Mouse (Mus musculus) neutrophil, adult 5-6 weeks (primary cell): ENCODE measurements around the gene Zfp319. TPM values are rescaled to one million over a fixed set of nuclear protein-coding genes. Genes with fewer than 3 reads are reported as not detected.
"Not testable (repeated sequence)": the region's sequence is repeated elsewhere in the genome, so short reads cannot be mapped to it uniquely, and the experiment has no call there.

Source experiments
- ATAC-seq: fragments of 151-379, 151-347 bp; 2 replicates; pipeline ENCODE4 v1.8.0; 2017; ENCODE audit warnings: mild to moderate bottlenecking, moderate TSS enrichment; ENCODE audit not compliant: insufficient number of reproducible peaks, poor library complexity, low FRiP score, severe bottlenecking; ENCODE audit errors: extremely low read depth
- total RNA-seq: library from RNA; stranded (forward); fragments of 200-1000 nt; gene quantifications from 2 replicates; pipeline ENCODE4 v1.2.3, GENCODE M21; 2017

The Zfp319 gene
- total RNA-seq: 6.9 and 7.6 TPM in 2 replicates

DNA sequence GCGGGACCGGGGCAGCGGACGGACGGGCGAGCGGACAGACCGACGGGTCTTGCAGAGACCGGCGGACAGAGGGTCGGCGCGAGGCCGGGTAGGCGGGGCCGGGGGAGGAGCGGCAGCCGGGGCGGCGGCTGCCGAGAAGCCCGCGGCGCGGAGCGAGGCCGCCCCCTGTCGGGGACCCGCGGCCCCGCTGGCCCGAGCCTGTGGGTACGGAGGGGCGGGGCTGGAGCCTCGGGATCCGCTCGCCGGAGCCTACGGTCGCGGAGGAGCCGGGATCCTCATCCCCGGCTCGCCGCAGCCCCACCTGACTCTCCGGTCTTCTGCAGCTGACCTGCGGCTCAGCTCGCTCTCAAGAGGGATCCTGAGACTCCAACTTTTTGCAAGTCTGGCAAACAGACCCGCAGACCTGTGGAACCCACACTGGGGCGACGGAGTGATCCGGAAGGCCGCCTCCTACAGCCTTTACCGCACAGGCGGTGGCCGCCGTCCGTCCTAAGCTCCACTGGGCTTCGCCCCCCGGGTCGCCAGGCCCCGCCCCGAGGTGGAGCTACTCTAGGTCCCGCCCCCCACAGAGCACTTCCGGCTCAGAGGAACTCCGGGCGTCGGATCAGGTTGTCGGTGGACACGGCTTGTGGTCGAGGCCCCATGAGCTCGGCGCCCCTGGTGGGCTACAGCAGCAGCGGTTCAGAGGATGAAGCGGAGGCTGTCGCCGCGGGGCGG lies at the start of gene Zfp319, which contains the start of gene Usb1:
Gene Zfp319, minus strand, starts transcription at position 231 of the 717 bp plus-strand sequence.
Gene Usb1, plus strand, starts transcription at position 565 of the 717 bp plus-strand sequence.
- peak; percentile 82 for ATAC-seq

DNA sequence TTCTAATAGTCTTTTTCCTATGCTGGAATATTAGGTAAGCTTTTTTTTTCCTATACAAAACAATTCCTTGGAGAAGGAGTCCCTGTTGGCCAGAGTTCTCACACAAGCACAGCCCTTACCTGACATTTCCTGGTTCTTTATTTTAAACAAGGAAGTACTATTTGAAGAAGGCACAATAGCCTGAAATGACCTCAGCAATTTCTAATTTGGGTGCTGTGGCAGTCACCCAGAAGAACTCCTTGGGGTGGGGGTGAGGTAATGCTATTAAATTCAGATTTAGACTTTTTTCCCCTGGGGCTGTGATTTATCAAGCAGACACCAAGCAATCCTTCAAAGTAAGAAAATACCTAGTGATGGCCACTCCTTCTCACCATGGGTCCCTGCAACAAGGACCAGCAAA lies 49.2 kb upstream of the Zfp319 start:
- ATAC-seq: no peak

DNA sequence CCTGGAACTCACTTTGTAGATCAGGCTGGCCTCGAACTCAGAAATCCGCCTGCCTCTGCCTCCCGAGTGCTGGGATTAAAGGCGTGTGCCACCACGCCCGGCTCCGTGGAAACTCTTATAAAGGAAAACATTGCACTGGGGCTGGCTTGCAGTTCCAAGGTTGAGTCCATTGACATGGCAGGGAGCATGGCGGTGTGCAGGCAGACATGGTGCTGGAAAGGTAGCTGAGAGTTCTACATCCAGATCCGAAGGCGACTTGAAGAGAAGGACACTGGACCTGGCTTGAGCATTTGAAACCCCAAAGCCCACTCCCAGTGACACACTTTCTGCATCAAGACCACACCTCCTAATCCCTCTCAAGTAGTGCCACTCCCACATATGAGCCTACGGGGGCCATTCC lies 47.2 kb upstream of the Zfp319 start:
- not testable (repeated sequence) for ATAC-seq

DNA sequence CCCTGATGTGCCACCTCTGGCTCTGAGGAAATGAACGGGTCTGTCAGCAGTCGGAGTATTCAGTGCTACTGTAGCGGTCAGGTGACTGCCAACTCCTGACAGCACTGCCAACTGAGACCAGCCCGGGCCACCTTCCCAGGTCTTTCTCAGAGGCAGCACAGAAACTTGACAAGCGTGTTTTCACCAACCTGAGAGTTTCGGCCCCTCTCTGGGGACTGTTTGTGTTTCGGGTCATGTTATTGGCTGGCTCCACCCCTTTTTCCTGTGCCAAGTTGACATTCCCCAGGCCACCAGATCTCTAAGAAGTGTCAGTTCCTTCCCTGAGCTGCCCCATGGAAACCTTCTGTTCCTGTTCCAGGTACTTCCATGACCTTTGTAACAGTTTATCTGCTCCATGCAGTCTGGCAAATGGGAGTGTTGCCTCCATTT lies 46.1 kb upstream of the Zfp319 start:
- 0 out of 2 replicates have a peak, but pooled peaks have one; percentile 4 for ATAC-seq

DNA sequence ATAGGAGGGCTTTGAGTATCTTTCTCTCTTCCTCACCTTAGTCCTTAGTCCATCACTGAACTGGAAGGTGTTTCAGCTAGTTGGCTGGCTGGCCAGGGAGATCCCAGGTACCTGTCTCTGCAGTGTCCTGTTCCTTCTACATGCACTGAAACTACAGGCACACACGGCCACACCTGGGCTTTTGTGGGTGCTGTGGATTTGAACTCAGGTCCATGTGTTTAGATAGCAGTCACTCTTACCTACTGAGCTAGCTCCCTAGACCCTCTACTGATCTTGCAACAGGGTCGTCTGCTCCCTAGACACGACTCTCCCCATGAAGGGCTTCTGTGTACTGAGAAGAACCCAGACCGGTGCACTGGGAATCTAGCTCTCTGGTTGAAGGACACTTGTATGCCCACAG lies 45.4 kb upstream of the Zfp319 start:
- ATAC-seq: no peak

DNA sequence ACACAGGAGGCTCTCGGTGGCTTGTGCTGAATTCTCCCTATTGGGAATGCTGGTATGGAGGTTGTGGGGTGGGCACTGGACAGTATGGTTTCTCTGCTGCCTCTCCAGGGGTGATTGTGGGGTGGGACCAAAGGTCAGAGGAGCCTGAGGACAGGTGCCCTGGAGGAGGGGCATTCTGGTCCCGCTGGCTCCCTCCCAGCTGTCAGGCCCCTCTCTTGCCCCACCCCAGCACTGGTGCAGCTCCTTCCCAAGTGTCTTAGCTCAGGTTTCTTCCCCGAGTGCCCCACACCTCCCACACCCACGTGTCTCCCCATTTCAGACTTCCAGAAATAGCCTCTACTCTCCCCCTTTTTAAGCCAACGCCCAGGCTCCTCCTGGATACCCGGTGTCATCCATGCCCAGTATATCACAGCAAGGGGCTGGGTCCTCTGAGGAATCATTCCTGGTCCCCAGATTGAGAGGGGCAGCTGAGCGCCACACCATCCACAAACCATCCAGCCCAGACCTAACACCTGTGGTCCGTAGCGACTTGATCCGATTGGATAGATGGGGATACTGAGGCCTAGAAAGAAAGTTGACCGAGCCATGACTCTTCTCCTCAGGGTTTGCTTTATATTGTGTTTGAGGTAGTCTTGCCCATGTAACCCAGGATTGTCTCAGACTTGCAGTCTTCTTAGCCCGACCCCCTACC lies 44.7 kb upstream of the Zfp319 start:
- ATAC-seq: no peak

DNA sequence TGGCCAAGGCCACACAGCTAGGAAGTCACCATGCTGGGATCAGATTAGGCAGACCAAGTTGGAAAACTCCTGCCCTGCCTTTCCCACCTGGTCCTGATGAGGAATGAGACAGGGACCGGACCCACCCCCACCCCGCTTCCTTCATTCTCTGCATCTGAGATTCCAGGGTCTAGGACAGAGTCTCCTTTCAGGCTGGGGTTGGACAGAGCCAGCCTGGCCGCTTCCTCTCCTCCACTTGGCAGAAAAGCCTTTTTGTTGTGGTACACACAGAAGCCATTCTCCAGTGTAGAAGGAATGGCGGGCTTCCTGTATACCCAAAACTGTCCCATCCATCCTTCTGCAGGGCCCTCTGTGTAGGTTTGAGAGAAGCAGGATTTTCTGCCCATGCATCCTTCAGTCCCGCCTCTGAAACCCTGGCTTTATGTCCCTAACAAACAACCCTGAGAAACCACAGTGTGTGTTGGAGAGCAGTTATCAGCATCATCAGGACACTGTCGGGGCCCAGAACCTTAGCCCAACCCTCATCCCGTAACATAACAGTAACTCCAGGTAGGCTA lies 43.7 kb upstream of the Zfp319 start:
- ATAC-seq: no peak

DNA sequence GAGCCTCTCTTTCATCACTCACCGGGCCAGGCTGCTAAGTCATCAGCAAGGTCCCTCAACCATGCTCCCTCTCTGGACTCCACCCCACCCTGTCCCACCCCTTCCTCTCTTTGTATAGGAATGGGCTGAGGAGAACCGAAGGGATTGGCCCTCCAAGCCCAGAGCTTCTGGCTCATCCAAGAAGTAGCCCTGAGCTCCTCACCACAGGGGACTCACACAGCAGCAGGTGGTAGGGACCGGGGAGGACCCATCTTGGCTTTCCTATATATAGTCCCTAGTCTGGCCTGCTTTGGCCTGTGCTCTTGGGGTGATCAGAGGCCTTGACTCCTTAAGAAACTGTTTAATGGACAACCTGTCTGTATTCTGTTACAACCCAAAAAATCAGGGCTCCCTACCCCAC lies 42.7 kb upstream of the Zfp319 start:
- no peak for ATAC-seq

DNA sequence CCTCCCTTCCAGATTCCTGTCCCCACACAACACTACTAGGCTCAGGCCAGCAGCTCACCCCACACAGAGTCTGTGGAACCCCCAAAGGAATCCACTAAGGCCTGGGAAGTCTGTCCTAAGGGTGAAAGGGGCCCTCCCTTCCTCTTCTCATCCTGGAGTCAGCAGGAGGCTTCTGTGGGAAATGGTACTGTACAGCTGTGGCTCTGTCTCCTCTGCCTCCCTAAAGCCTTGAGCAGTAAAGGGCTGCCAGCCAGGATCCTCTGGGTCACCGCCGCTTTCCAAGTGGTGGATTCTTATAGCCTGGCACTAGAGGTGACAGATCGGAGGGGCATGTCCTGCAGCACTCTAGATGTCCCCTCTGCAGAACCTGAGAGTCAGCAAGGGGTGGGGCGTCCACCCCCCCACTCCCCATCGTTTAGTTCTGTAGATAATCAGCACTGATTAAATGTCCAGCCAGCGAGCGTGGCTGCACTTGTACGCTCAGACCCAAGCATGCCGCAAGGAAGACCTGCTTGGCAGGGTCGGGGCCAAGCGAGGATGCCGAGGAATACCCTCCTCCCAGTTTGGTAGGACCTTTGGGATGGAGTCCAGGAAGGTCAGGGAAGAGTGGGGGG lies 41.7 kb upstream of the Zfp319 start:
- no peak for ATAC-seq

DNA sequence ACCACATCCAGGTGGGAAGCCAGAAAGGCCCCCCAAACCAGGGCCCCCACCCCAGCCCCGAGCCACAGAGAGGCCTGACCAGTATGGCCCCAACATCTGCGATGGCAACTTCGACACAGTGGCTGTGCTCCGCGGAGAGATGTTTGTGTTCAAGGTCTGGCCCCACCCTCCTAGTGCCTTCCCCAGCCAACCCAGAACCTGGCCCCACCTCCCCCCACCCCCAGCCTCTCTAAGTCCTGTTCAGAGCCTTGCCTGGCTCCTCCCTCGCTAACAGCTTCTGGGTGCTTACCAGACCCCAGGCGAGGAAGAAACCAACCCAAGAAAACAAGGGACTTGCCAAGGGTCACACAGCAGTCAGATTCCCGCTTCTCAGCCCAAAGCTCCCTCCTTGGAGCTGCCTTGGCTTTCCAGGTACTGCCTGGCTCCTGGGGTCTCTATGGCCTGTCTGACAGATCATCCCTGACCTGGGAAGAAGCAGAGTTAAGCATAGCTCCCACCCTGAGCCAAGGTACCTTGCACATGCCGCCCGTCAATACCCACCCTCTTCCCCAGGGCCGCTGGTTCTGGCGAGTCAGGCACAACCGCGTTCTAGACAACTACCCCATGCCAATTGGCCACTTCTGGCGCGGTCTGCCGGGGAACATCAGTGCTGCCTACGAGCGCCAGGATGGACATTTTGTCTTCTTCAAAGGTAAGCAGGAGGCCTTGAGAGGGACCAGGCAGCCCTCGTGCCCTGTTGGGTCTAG lies 38.0 kb upstream of the Zfp319 start:
- ATAC-seq: no peak

DNA sequence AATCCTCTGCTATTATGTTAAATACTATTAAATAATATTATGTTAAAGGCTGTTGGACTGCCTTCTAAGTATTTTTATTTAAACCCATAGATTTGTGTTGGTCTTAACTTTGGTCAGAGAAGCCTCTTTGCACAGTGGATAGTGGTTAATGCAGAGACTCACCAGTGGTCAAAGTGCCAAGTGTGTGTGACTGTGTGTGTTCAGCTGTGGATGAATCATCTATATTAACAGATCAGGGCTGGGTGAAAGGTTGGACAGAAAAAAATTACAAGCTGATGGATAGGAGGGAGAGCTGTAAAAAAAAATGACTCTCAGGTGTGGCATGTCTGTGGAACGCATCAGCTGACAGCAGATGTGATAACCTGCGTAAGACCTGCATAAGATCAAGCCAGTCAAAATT lies 32.1 kb upstream of the Zfp319 start:
- no peak for ATAC-seq

DNA sequence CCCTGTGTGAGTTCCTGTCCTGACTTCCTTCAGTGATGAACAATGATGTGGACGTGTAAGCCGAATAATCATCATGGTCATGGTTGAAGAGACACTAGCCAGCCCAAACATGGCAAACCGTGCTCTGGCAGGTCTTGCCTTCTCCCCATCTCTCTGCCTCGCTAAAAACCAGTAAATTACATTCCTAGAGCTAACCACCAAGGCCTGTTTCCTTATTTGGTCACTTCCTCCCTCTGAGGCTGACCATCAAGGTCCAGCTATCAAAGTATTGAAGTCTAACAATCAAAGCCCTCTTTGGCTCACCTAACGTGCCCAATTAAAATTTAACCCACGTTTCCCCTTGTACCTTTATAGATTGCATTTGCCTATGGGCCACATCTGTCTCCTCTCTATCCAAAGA lies 30.5 kb upstream of the Zfp319 start:
- ATAC-seq: no peak

DNA sequence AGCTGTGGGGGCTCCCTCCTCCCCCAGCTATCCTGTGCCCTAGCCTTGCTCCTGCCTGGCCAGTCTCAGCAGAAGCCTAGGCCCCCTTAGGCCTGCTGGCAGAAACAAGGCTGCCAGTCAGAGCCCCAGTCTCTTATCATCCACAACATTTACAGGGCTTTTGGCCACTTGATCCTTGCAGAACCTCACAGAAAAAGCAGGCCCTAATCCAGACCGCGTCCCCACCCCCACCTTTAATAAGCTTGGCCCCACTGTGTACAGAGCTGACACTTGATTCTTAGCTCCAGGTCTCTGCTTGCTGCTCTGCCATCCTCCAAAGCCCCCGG lies 29.2 kb upstream of the Zfp319 start:
- ATAC-seq: no peak

DNA sequence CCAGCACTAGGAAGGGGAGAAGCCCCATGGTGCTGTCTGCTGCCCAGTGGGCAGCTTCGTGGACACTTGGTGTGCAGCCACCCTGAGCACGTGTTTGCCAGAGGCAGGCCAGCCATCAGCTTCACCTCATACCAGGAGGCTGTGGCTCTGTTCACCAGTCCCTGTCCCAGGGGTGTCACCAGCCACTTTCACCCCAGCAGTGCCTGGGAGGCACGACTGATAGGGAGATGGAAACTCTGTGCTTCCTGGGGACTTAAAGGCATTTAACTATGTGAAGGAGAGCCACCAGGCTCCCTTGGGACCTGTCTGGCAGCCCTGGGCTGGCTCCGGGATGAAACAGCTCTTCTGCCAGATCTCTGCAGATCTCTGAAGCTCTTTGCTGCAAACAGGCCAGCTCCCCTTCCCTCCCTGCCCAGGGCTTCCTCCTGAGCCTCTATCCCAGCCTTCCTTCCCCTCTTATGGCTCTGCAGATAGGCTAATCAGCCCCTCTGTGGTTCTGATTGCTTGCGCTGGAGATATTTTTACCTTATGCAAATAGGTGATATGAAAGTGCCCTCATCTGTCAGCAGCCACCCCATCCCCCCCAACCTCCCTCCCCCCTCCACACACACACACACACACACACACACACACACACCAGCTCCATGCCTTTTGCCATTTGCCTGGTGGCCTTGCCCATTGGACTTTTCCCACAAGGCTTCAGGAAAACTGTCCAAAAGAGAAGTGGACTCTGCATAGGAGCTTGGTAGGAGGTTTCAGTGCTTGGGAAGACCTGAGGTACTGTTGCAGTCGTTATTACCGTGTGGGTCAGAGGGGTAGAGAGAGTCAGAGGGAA lies 28.6 kb upstream of the Zfp319 start:
- ATAC-seq: no peak

DNA sequence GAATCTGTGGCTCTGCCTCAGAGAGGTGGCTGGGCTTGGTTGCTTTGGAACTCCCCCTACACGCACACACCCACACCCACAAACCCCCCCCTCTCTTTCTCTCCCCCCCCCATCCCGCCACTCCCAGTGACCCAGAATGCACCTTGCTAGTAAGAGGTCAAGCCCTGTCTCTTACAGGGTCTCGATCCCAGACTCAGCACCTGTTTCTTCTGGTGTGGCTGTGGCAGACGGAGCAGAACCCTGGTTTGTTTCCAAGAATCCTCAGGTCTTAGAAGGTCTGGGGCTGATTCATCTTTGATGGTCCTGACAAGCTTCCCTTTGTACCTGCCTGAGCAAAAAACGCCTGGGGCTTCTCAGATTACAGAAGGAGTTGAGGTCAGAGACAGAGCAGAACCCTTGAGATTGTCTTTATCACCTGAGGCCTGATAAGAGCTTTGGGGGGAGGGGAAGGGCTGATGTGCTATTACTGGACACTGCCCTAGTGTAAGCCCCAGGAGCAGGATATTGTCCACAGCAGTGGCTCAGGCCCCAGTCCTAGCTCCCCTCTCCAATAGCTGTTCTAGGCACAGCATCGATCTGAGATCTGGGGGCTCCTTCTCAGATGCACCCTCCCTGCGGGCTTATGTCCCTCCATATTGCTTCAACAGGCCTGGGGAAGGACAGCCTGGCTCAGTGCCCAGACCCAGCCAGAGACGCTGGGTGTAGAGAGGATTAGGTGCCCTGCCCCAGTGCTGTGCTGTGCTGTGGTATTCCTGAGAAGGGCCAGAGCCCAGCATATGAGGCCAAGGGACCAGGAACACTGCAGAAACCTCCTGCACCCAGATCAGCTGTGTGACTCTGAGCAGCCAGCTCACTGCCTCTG lies 27.0 kb upstream of the Zfp319 start:
- no peak for ATAC-seq

DNA sequence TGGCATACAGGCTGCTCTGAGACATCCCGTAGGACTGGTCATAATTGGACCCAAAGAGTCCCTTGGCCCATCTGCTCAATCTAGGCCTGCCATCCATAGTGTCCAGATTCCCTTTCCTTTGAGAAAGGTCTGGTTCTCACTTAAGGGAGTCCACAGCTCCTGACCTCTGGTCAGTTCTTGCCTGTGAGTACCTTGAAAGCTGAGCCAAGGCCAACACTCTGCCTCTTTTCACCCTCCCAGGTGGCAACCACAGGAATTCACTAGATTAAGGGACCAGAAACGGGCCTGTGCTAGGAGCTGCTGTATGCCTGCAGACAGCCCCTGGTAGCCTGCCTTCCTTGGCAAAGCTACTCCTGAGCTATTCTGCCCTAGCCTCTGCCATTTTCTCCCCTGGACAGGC lies 22.9 kb upstream of the Zfp319 start:
- ATAC-seq: no peak
